Mouse (Mus musculus) forelimb bud, embryonic 11.5 days (tissue): ENCODE data around the gene Gm45337.

ENCODE experiments used
- DNase-seq: peaks from one replicate; pipeline ENCODE4 v3.0.0-alpha.2; 2012; ENCODE audit warnings: low read depth, low spot score

The Gm45337 gene

GRCm38 (mm10) chr7:142104747-142105146, 39.7 kb downstream of the Gm45337 start:
- no peak for DNase-seq

GRCm38 (mm10) chr7:142097776-142098175, 46.6 kb downstream of the Gm45337 start:
- DNase-seq, result peak; percentile 68

GRCm38 (mm10) chr7:142096701-142097100, 47.7 kb downstream of the Gm45337 start:
- DNase-seq, result no peak

GRCm38 (mm10) chr7:142095183-142095931, 49.0 kb downstream of the Gm45337 start, which contains the start of gene Dusp8:
Gene Dusp8 (minus strand): TSS chr7:142095843.
- peak; percentile 85 for DNase-seq

GRCm38 (mm10) chr7:142094301-142095143, 49.9 kb downstream of the Gm45337 start:
- no peak for DNase-seq

GRCm38 (mm10) chr7:142093696-142094240, 50.6 kb downstream of the Gm45337 start:
- DNase-seq, result no peak
